Mouse (Mus musculus) CH12F3 (cell line): ENCODE results near the gene Pank3.
"Not testable (repeated sequence)": the region's sequence is repeated elsewhere in the genome, so short reads cannot be mapped to it uniquely, and the experiment has no call there.

Source experiments
- in situ Hi-C: fragments of 300-500 bp; cut with MboI; formaldehyde crosslinking; loops from 2 replicates; pipeline ENCODE4 v1.14.3; 2020; ENCODE audit warnings: low sequenced_read_pairs

Pank3 gene

DNA sequence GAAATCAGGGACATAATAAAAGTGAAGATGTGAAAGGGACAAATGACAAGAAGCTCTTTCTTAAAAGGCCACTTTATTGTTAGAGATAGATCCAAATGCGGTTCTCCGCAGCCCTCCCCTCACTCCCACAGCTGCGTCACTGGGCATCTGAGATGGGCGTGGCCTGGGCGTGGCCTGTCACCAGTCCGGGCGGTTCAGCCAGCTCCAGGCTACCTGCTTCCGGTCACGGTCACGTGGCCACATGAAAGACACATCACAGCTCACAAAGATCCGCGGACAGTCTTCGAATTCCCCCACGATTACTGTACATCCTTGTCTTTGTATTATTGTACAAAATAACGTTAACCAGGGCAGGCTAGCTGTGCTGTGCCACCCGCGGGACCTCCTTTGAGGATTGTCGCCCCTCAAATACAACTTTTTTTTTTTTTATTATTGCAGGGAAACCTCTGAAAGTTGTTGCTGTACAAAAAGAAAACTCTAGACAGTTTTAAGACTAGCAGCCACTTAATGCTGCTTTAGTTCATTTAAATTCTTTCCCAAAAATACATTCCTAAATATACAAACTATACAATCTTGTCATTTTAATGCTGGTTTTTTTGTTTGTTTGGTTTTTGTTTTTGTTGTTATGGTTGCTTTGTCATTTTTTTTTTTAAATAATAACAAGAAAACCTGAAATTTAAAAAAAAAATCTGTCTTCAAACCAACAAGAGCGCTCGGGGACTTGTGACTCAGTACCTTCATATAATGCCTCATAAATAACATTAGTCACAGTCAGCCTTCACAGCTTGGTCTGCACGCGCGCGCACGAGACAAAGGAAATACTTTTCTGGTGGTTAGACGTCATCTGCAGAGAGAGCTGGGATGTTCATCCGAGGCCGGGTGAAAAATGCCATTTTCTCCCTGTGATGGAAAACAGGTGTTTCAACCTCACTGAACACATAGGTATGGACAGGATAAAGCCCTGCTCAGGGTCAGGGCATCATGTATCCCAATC, 69.4 kb downstream of the Pank3 start:
- in situ Hi-C loops, result no loop called here

DNA sequence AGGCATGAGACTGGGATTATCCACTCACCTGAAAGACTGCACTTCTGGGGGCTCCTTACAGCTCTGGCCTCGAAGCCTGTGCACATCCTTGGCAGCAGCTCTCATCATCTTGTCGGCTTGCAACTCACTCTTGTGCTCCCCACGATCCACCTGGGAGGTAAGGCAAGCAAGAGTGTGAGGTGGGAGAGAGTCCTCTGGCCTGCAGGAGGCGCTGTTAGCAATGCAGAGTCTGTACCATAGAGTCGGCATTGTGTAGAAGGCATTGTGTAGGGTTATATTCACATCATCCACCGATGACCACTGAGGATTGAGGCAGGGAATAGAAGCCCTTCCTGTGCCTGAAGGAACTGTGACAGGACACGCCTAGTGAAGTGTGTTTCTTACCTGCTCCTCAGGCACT, 71.0 kb downstream of the Pank3 start:
- in situ Hi-C loops, result no loop called here

DNA sequence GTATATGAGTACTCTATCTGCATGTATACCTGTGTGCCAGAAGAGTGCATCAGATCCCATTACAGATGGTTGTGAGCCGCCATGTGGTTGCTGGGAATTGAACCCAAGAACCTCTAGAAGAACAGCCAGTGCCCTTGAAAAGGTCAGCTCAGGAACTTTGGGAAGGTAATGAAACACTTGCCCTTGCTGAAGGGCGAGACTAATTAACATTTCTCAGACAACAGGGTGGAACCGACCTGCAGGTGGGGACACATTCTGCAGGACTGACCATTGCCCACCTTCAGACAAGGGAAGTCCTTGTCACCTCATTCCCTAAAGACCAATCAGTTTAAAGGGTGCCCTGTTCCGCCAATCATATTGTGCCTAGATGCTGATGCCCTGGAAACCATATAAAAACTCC, 71.5 kb downstream of the Pank3 start:
- in situ Hi-C loops, result not testable (repeated sequence)
